Mouse (Mus musculus): ENCODE data around the gene Rad51b. TPM values are rescaled to one million over a fixed set of nuclear protein-coding genes. Genes with fewer than 3 reads are reported as not detected.

Gene Rad51b
- polyA plus RNA-seq, 1 experiment from 2014 or later = 0.87 TPM

GRCm38 (mm10) chr12:79780745-79781144 lies 483.7 kb downstream of the Rad51b start:
- no peaks in the 10 kb centered on the region for H3K36me3 ChIP-seq (ENCODE audit: control insufficient read depth, insufficient read depth, low read length)
- H3K4me1 ChIP-seq (ENCODE audit: control insufficient read depth, insufficient read depth, low read length) = no peaks in the 10 kb centered on the region
- H3K9me3 ChIP-seq (ENCODE audit: control insufficient read depth, low read length) = no peaks in the 10 kb centered on the region
- 75% methylated on average over 2 of the region's 2 CpGs for WGBS
- no peak overlapping the region for H3K4me2 ChIP-seq (ENCODE audit: low read depth, low read length)
- H3K27ac ChIP-seq (ENCODE audit: low read depth, low read length) = no peak overlapping the region
- no peak for ATAC-seq (ENCODE audit: low read depth)
- no peak overlapping the region for H3K4me3 ChIP-seq (ENCODE audit: low read depth, low read length)
- H3K9ac ChIP-seq (replicated peaks; ENCODE audit: low read depth, low read length) = no peak overlapping the region
- H3K27me3 ChIP-seq (ENCODE audit: control insufficient read depth, insufficient read depth, low read length) = no peaks in the 10 kb centered on the region

- Histone ChIP-seq H3K4me2 (ENCODE audit: low read depth, low read length) (no peak overlapping the region), H3K36me3 (ENCODE audit: control insufficient read depth, insufficient read depth, low read length) (no peaks in the 10 kb centered on the region), H3K4me1 (ENCODE audit: control insufficient read depth, insufficient read depth, low read length) (no peaks in the 10 kb centered on the region), H3K27me3 (ENCODE audit: control insufficient read depth, insufficient read depth, low read length) (no peaks in the 10 kb centered on the region), H3K9ac (replicated peaks; ENCODE audit: low read depth, low read length) (no peak overlapping the region), H3K4me3 (ENCODE audit: low read depth, low read length) (no peak overlapping the region), H3K27ac (ENCODE audit: low read depth, low read length) (no peak overlapping the region), H3K9me3 (ENCODE audit: control insufficient read depth, low read length) (no peaks in the 10 kb centered on the region)
- 83% methylated on average over 5 of the region's 5 CpGs for WGBS
- no peak for ATAC-seq (ENCODE audit: low read depth)
These were observed 484.7 kb downstream of the Rad51b start for GRCm38 (mm10) chr12:79781788-79782187.

GRCm38 (mm10) chr12:79782444-79783117 lies 485.5 kb downstream of the Rad51b start:
- Histone ChIP-seq H3K27ac (ENCODE audit: low read depth, low read length) (no peak overlapping the region), H3K4me3 (ENCODE audit: low read depth, low read length) (no peak overlapping the region), H3K4me2 (ENCODE audit: low read depth, low read length) (no peak overlapping the region), H3K4me1 (ENCODE audit: control insufficient read depth, insufficient read depth, low read length) (no peaks in the 10 kb centered on the region), H3K9ac (replicated peaks; ENCODE audit: low read depth, low read length) (no peak overlapping the region), H3K9me3 (ENCODE audit: control insufficient read depth, low read length) (no peaks in the 10 kb centered on the region), H3K36me3 (ENCODE audit: control insufficient read depth, insufficient read depth, low read length) (no peaks in the 10 kb centered on the region), H3K27me3 (ENCODE audit: control insufficient read depth, insufficient read depth, low read length) (no peaks in the 10 kb centered on the region)
- no peak for ATAC-seq (ENCODE audit: low read depth)
- WGBS = 97% methylated on average over 6 of the region's 6 CpGs

DNA sequence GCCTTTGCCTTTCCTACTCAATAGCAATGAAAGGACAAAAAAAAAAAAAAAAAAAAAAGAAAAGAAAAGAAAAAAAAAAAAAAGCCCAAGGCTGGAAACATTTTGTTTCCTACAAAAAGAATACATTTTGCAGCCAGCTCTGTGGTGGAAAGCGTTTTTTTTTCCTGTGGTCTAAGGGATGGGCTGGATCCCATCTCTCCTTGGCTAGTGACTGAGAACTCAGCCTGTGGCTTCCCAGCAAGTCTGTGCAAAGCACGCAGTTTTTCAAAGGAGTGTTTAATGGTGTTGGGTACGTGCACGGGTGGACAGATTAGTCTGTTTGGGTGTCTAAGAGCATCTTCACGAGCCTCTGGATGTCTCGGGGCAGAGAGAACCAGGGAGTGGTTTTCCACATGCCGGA lies 487.1 kb downstream of the Rad51b start:
- ATAC-seq (ENCODE audit: low read depth) = no peak
- 85% methylated on average over 7 of the region's 7 CpGs for WGBS

GRCm38 (mm10) chr12:79785691-79786090 lies 488.6 kb downstream of the Rad51b start:
- 89% methylated on average over 3 of the region's 3 CpGs for WGBS
- H3K4me1 ChIP-seq (ENCODE audit: control insufficient read depth, insufficient read depth, low read length) = no peaks in the 10 kb centered on the region
- H3K4me2 ChIP-seq (ENCODE audit: low read depth, low read length) = no peak overlapping the region
- H3K36me3 ChIP-seq (ENCODE audit: control insufficient read depth, insufficient read depth, low read length) = no peaks in the 10 kb centered on the region
- no peak for ATAC-seq (ENCODE audit: low read depth)
- no peaks in the 10 kb centered on the region for H3K9me3 ChIP-seq (ENCODE audit: control insufficient read depth, low read length)
- H3K4me3 ChIP-seq (ENCODE audit: low read depth, low read length) = no peak overlapping the region
- H3K27ac ChIP-seq (ENCODE audit: low read depth, low read length) = no peak overlapping the region
- H3K9ac ChIP-seq (replicated peaks; ENCODE audit: low read depth, low read length) = no peak overlapping the region
- H3K27me3 ChIP-seq (ENCODE audit: control insufficient read depth, insufficient read depth, low read length) = no peaks in the 10 kb centered on the region

More for the DNA sequence above, 487.1 kb downstream of the Rad51b start:
- Histone ChIP-seq H3K27me3 (ENCODE audit: control insufficient read depth, insufficient read depth, low read length) (no peaks in the 10 kb centered on the region), H3K9me3 (ENCODE audit: control insufficient read depth, low read length) (no peaks in the 10 kb centered on the region), H3K36me3 (ENCODE audit: control insufficient read depth, insufficient read depth, low read length) (no peaks in the 10 kb centered on the region), H3K4me2 (ENCODE audit: low read depth, low read length) (no peak overlapping the region), H3K27ac (ENCODE audit: low read depth, low read length) (no peak overlapping the region), H3K4me1 (ENCODE audit: control insufficient read depth, insufficient read depth, low read length) (no peaks in the 10 kb centered on the region), H3K4me3 (ENCODE audit: low read depth, low read length) (no peak overlapping the region), H3K9ac (replicated peaks; ENCODE audit: low read depth, low read length) (no peak overlapping the region)

- H3K4me2 ChIP-seq (ENCODE audit: low read depth, low read length) = no peak overlapping the region
- H3K4me3 ChIP-seq (ENCODE audit: low read depth, low read length) = no peak overlapping the region
- no peaks in the 10 kb centered on the region for H3K36me3 ChIP-seq (ENCODE audit: control insufficient read depth, insufficient read depth, low read length)
- 94% methylated on average over 10 of the region's 10 CpGs for WGBS
- H3K27ac ChIP-seq (ENCODE audit: low read depth, low read length) = no peak overlapping the region
- no peak overlapping the region for H3K9ac ChIP-seq (replicated peaks; ENCODE audit: low read depth, low read length)
- H3K4me1 ChIP-seq (ENCODE audit: control insufficient read depth, insufficient read depth, low read length) = no peaks in the 10 kb centered on the region
- H3K9me3 ChIP-seq (ENCODE audit: control insufficient read depth, low read length) = no peaks in the 10 kb centered on the region
- H3K27me3 ChIP-seq (ENCODE audit: control insufficient read depth, insufficient read depth, low read length) = no peaks in the 10 kb centered on the region
- no peak for ATAC-seq (ENCODE audit: low read depth)
These were observed 490.5 kb downstream of the Rad51b start for GRCm38 (mm10) chr12:79787538-79787937.

- H3K36me3 ChIP-seq (ENCODE audit: control insufficient read depth, insufficient read depth, low read length) = no peaks in the 10 kb centered on the region
- H3K27me3 ChIP-seq (ENCODE audit: control insufficient read depth, insufficient read depth, low read length) = no peaks in the 10 kb centered on the region
- ATAC-seq (ENCODE audit: low read depth) = no peak
- 95% methylated on average over 5 of the region's 5 CpGs for WGBS
- H3K9me3 ChIP-seq (ENCODE audit: control insufficient read depth, low read length) = no peaks in the 10 kb centered on the region
- H3K4me1 ChIP-seq (ENCODE audit: control insufficient read depth, insufficient read depth, low read length) = no peaks in the 10 kb centered on the region
- H3K27ac ChIP-seq (ENCODE audit: low read depth, low read length) = no peak overlapping the region
- H3K9ac ChIP-seq (replicated peaks; ENCODE audit: low read depth, low read length) = no peak overlapping the region
- no peak overlapping the region for H3K4me2 ChIP-seq (ENCODE audit: low read depth, low read length)
- no peak overlapping the region for H3K4me3 ChIP-seq (ENCODE audit: low read depth, low read length)
These were observed 491.3 kb downstream of the Rad51b start for GRCm38 (mm10) chr12:79788340-79788739.

- H3K27me3 ChIP-seq (ENCODE audit: control insufficient read depth, insufficient read depth, low read length) = no peaks in the 10 kb centered on the region
- H3K4me1 ChIP-seq (ENCODE audit: control insufficient read depth, insufficient read depth, low read length) = no peaks in the 10 kb centered on the region
- no peaks in the 10 kb centered on the region for H3K9me3 ChIP-seq (ENCODE audit: control insufficient read depth, low read length)
- H3K4me2 ChIP-seq (ENCODE audit: low read depth, low read length) = no peak overlapping the region
- ATAC-seq (ENCODE audit: low read depth) = no peak
- H3K27ac ChIP-seq (ENCODE audit: low read depth, low read length) = no peak overlapping the region
- H3K9ac ChIP-seq (replicated peaks; ENCODE audit: low read depth, low read length) = no peak overlapping the region
- 84% methylated on average over 6 of the region's 6 CpGs for WGBS
- no peaks in the 10 kb centered on the region for H3K36me3 ChIP-seq (ENCODE audit: control insufficient read depth, insufficient read depth, low read length)
- no peak overlapping the region for H3K4me3 ChIP-seq (ENCODE audit: low read depth, low read length)
These were observed 492.4 kb downstream of the Rad51b start for GRCm38 (mm10) chr12:79789481-79789880.

DNA sequence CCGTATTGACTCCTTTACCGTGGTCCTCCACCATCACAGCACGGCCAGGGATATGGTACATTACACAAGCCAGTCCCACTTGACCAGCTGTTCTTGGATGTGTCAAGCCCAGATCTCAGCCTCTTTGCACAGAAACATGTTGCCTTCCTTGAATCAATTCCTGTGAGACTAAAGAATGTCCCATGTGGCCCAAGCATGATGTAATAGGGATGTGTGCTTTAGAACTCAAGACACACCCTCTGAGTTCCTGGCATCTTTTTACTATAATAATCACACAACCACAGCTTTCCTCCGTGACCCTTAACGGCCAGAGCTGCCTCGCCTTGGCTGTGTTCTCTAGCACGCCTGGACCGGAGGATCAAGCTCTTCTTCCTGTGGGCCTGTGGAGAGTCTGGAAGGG lies 496.3 kb downstream of the Rad51b start:
- no peaks in the 10 kb centered on the region for H3K36me3 ChIP-seq (ENCODE audit: control insufficient read depth, insufficient read depth, low read length)
- no peak overlapping the region for H3K27ac ChIP-seq (ENCODE audit: low read depth, low read length)
- H3K4me1 ChIP-seq (ENCODE audit: control insufficient read depth, insufficient read depth, low read length) = no peaks in the 10 kb centered on the region
- ATAC-seq (ENCODE audit: low read depth) = no peak
- no peak overlapping the region for H3K4me3 ChIP-seq (ENCODE audit: low read depth, low read length)
- no peak overlapping the region for H3K9ac ChIP-seq (replicated peaks; ENCODE audit: low read depth, low read length)
- H3K9me3 ChIP-seq (ENCODE audit: control insufficient read depth, low read length) = no peaks in the 10 kb centered on the region
- no peaks in the 10 kb centered on the region for H3K27me3 ChIP-seq (ENCODE audit: control insufficient read depth, insufficient read depth, low read length)
- no peak overlapping the region for H3K4me2 ChIP-seq (ENCODE audit: low read depth, low read length)
- 78% methylated on average over 8 of the region's 8 CpGs for WGBS

All from neural tube, embryonic 14.5 days (tissue).